Mouse (Mus musculus) embryonic facial prominence, embryonic 10.5 days (tissue): ENCODE data around the gene Arid5b. TPM values are rescaled to one million over a fixed set of nuclear protein-coding genes. Genes with fewer than 3 reads are reported as not detected.

Experiments
- DNase-seq: peaks from one replicate; pipeline ENCODE4 v3.0.0-alpha.2; 2017; ENCODE audit warnings: low spot score
- H3K27ac ChIP-seq: fragments of 300-500 bp; sonication (generic); replicated peaks from 2 replicates; pipeline ENCODE4 v1.5.1; 2016; ENCODE audit warnings: mild to moderate bottlenecking
- H3K27me3 ChIP-seq: fragments of 300-500 bp; sonication (generic); replicated peaks from 2 replicates; pipeline ENCODE4 v1.6.1; 2016; ENCODE audit warnings: low read depth, mild to moderate bottlenecking; ENCODE audit not compliant: poor library complexity, severe bottlenecking
- H3K36me3 ChIP-seq: fragments of 300-500 bp; sonication (generic); replicated peaks from 2 replicates; pipeline ENCODE4 v1.6.1; 2016; ENCODE audit warnings: mild to moderate bottlenecking, moderate library complexity
- H3K4me1 ChIP-seq: fragments of 300-500 bp; sonication (generic); 2 replicates; pipeline ENCODE4 v1.6.1; 2016
- H3K4me3 ChIP-seq: fragments of 300-500 bp; sonication (generic); 2 replicates; pipeline ENCODE4 v1.5.1; 2016; ENCODE audit warnings: mild to moderate bottlenecking, moderate library complexity
- H3K9me3 ChIP-seq: fragments of 300-500 bp; sonication (generic); 2 replicates; pipeline ENCODE4 v1.6.1; 2016; ENCODE audit warnings: mild to moderate bottlenecking
- WGBS: fragments of 180-500 bp; shearing (Covaris S2); methylation state at CpG from one replicate; pipeline ENCODE4 v1.1.7; 2016; 5-methylcytosine and 5-hydroxymethylcytosine counted together
- polyA plus RNA-seq: library from polyadenylated mRNA; unstranded; fragments of >200 nt; fragmentation: Nextera tagmentation; extraction: Ambion mirVana; gene quantifications from 2 replicates; pipeline ENCODE4 v1.2.1, GENCODE M21; 2016

The Arid5b gene
- polyA plus RNA-seq, 1 experiment from 2014 or later = 19.7 TPM

DNA sequence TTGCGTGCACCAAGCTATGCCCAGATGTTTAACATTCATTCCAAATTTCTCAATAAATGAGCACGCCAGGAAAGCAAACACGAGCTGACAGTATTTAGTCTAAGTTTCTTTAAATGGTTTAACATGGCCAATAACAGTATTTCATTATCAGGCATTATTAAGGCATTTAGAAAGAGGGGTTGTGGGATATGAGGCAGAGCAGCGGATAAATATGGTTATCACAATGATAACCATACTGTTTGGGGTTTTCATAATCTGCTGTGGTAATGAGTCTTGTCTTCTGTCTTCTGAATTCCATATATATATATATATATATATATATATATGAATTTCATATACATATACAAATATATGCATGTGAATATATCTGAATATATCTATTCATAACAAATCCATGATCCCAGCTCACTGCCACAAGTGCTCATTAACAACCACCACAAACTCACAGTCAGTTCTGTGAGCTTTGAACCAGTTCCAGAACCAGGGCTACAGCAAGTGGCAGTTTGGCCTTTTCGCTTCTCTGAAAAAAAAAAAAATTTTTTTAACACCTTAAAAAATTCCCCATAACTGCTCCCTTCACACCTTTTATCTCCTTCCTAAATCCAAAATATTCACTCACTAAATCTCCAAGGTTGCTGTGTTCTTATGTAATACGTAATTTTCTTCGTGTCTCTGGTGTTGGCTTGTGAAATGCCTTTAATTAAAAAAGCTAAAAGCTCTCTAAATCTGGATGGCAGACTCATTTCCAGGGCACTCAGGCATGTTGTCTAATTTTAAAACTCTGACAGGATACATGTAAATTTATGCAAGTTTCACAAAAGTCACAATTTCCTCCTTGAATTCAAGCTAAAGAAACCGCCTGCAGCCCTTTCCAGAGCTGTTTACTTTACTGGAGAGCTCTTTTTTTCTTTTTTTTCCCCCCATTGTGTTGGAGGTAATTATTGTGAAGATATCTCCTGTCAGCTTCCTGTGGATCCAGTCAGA, 113.5 kb downstream of the Arid5b start:
- Histone ChIP-seq H3K4me3 (no peak overlapping the region), H3K36me3 (no peaks in the 10 kb centered on the region; the same call in 1 of the 2 replicates), H3K27ac (no peak overlapping the region), H3K4me1 (peaks cover 34% of the 10 kb centered on the region), H3K27me3 (no peaks in the 10 kb centered on the region), H3K9me3 (no peaks in the 10 kb centered on the region)
- DNase-seq = no peak
- 80% methylated on average over 8 of the region's 8 CpGs for WGBS

DNA sequence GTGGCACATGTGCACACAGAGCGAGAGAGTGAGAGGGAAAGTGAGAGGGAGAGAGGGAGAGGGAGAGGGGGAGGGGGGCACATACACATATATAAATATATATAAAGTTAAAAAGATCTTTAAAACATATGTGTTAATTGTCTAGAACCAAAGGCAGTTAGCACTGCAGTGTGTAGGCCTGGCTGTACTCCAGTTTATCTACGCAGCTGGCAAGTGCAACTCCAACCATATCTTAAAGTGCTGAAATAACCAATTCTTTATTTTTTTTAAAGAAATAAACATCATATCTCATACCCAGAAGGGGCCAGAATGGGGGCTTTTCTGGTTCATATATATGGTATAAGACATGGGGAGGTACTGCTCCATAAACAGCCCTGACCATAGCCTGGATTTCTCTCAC, 114.4 kb downstream of the Arid5b start:
- H3K27me3 ChIP-seq = no peaks in the 10 kb centered on the region
- DNase-seq = no peak
- WGBS = 96% methylated on average over 2 of the region's 2 CpGs

DNA sequence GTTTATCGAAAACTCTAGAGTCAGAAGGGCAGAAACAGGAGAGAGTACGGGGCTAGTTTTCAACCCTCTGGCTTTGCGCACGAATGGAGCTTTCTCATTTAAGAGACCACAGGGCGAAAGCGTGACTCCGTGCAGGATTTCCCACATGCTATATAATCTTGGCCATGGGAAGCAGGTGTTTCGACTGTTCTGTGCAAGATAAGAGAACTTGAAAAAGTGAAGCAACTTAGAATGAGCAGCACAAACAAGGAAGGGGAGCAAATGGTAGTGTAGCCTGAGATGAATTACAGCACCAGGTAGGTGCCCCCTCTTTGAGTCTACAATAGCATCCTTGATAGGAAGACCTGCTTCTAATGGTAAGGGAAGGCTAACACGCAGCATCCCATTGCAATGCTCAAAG, 118.8 kb downstream of the Arid5b start:
- 95% methylated on average over 9 of the region's 9 CpGs for WGBS
- Histone ChIP-seq H3K4me3 (no peak overlapping the region), H3K4me1 (peaks cover 13% of the 10 kb centered on the region), H3K27me3 (no peaks in the 10 kb centered on the region), H3K36me3 (no peaks in the 10 kb centered on the region; the same call in 1 of the 2 replicates), H3K9me3 (no peaks in the 10 kb centered on the region), H3K27ac (no peak overlapping the region)
- no peak for DNase-seq

More for the DNA sequence above, 114.4 kb downstream of the Arid5b start:
- no peak overlapping the region for H3K27ac ChIP-seq
- no peaks in the 10 kb centered on the region for H3K9me3 ChIP-seq
- H3K4me3 ChIP-seq = no peak overlapping the region
- peaks cover 28% of the 10 kb centered on the region for H3K4me1 ChIP-seq
- no peaks in the 10 kb centered on the region; the same call in 1 of the 2 replicates for H3K36me3 ChIP-seq

DNA sequence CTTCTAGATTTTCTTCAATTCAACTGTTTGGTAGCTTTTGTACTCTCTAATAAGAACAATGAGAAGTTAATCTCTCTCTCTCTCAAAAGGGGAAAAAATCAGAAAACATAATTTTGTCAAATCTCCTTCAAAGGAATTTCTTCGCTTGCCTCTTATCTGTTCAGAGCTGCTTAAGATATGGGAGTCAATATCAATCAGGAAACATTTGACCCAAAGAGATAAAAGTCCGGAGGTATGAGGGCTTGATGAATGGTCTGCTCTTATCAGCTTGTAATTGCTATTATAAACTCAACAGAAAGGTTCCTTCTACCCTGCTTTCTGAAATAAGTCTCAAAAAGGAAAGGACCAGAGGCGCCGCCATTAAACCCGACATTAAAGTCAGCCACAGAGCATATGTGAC, 120.0 kb downstream of the Arid5b start:
- DNase-seq = no peak
- Histone ChIP-seq H3K4me1 (peaks cover 13% of the 10 kb centered on the region), H3K9me3 (no peaks in the 10 kb centered on the region), H3K4me3 (no peak overlapping the region), H3K27me3 (no peaks in the 10 kb centered on the region), H3K27ac (no peak overlapping the region), H3K36me3 (no peaks in the 10 kb centered on the region; the same call in 1 of the 2 replicates)
- 90% methylated on average over 5 of the region's 5 CpGs for WGBS

- no peaks in the 10 kb centered on the region for H3K36me3 ChIP-seq
- no peak overlapping the region for H3K27ac ChIP-seq
- peaks cover 13% of the 10 kb centered on the region for H3K4me1 ChIP-seq
- no peak for DNase-seq
- no peaks in the 10 kb centered on the region for H3K9me3 ChIP-seq
- no peak overlapping the region for H3K4me3 ChIP-seq
- 75% methylated on average over 8 of the region's 8 CpGs for WGBS
- no peaks in the 10 kb centered on the region for H3K27me3 ChIP-seq
These were observed 121.0 kb downstream of the Arid5b start for GRCm38 (mm10) chr10:68157511-68157910.

- peaks cover 13% of the 10 kb centered on the region for H3K4me1 ChIP-seq
- no peak overlapping the region for H3K4me3 ChIP-seq
- peaks cover 5% of the 10 kb centered on the region; the same call in 1 of the 2 replicates for H3K36me3 ChIP-seq
- H3K27ac ChIP-seq = 0 out of 2 replicates have a peak overlapping the region, but pooled peaks have one; percentile 40
- peaks cover 4% of the 10 kb centered on the region; the same call in 1 of the 2 replicates for H3K9me3 ChIP-seq
- WGBS = 67% methylated on average over 10 of the region's 10 CpGs
- DNase-seq = no peak
- H3K27me3 ChIP-seq = no peaks in the 10 kb centered on the region
These were observed 121.8 kb downstream of the Arid5b start for GRCm38 (mm10) chr10:68156646-68157245.

DNA sequence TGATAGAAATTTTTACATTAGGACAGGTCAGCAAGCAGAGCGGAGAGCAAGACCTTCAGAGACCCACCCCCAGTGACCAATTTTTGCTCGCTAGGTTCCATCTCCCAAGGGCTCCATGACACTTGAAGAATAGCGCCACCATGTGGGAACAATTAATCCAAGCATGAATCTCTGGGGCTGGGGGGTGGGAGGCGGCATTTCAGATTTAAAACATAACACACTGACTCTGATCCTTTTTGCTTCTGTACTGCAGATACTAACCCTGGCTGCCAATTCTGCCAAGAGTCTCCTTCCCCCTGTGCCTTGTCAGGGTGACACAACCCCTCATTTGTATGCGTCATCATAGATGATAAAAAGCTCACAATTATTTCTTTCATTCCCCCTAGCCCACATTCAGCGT, 122.4 kb downstream of the Arid5b start:
- WGBS = 82% methylated on average over 6 of the region's 6 CpGs

GRCm38 (mm10) chr10:68155431-68156119, 123.0 kb downstream of the Arid5b start:
- no peak for DNase-seq
- Histone ChIP-seq H3K27ac (no peak overlapping the region), H3K36me3 (peaks cover 7% of the 10 kb centered on the region; the same call in 1 of the 2 replicates), H3K4me1 (peaks cover 13% of the 10 kb centered on the region), H3K9me3 (peaks cover 4% of the 10 kb centered on the region; the same call in 1 of the 2 replicates), H3K4me3 (no peak overlapping the region), H3K27me3 (no peaks in the 10 kb centered on the region)
- WGBS = 96% methylated on average over 6 of the region's 6 CpGs

More for the DNA sequence above, 122.4 kb downstream of the Arid5b start:
- Histone ChIP-seq H3K27ac (no peak overlapping the region), H3K36me3 (peaks cover 7% of the 10 kb centered on the region; the same call in 1 of the 2 replicates), H3K27me3 (no peaks in the 10 kb centered on the region), H3K9me3 (peaks cover 4% of the 10 kb centered on the region; the same call in 1 of the 2 replicates), H3K4me1 (peaks cover 13% of the 10 kb centered on the region), H3K4me3 (no peak overlapping the region)
- no peak for DNase-seq

DNA sequence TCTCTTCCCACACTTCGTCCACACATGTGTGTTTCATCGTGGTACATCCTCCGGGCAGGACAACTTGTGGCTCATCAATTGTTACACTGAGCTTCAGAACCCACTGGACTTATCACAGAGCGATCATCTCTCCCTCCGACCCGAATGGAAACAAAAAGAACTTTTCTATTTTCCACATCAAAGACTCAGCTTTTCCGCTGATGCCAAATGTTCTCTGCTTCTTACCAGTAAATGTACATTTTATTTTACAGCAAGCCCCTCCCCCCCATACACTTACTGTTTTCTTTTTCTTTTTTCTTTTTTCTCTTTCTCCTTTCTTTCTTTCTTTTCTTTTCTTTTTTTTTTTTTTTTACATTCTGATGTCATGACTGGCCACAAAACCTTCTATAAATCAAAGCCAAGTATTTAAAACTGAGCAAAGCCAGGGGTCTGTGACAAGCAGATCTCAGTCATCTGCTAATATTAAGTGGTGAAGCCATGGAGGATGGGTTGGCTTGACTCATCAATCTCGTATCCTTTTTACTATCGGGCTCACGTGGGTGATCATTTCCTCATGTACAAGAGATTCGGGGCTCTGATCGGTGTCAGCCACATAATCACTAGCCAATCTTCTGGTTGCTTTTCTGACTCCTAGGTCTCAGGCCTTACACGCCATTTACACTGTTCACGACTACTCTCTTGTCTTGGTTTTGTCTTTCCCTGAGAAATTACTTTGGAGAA, 124.3 kb downstream of the Arid5b start:
- peaks cover 4% of the 10 kb centered on the region; the same call in 1 of the 2 replicates for H3K9me3 ChIP-seq
- no peak overlapping the region for H3K27ac ChIP-seq
- H3K36me3 ChIP-seq = peaks cover 7% of the 10 kb centered on the region; the same call in 1 of the 2 replicates
- 92% methylated on average over 14 of the region's 14 CpGs for WGBS
- DNase-seq = no peak
- H3K27me3 ChIP-seq = no peaks in the 10 kb centered on the region
- H3K4me1 ChIP-seq = peaks cover 13% of the 10 kb centered on the region
- H3K4me3 ChIP-seq = no peak overlapping the region

- WGBS = 77% methylated on average over 11 of the region's 11 CpGs
- Histone ChIP-seq H3K9me3 (peaks cover 4% of the 10 kb centered on the region; the same call in 1 of the 2 replicates), H3K4me3 (no peak overlapping the region), H3K27me3 (no peaks in the 10 kb centered on the region), H3K4me1 (peaks cover 15% of the 10 kb centered on the region), H3K36me3 (peaks cover 7% of the 10 kb centered on the region; the same call in 1 of the 2 replicates), H3K27ac (no peak overlapping the region)
- DNase-seq = no peak
These were observed 125.0 kb downstream of the Arid5b start for GRCm38 (mm10) chr10:68153344-68154045.

- 79% methylated on average over 6 of the region's 6 CpGs for WGBS
- Histone ChIP-seq H3K27ac (no peak overlapping the region), H3K4me1 (peaks cover 19% of the 10 kb centered on the region)
These were observed 130.0 kb downstream of the Arid5b start for GRCm38 (mm10) chr10:68148495-68148894.

More at GRCm38 (mm10) chr10:68148495-68148894, 130.0 kb downstream of the Arid5b start:
- Histone ChIP-seq H3K9me3 (peaks cover 4% of the 10 kb centered on the region; the same call in 1 of the 2 replicates), H3K4me3 (no peak overlapping the region), H3K36me3 (peaks cover 7% of the 10 kb centered on the region; the same call in 1 of the 2 replicates), H3K27me3 (no peaks in the 10 kb centered on the region)
- DNase-seq = no peak
